Mouse (Mus musculus): ENCODE measurements around the gene Iqgap2. TPM values are rescaled to one million over a fixed set of nuclear protein-coding genes. Genes with fewer than 3 reads are reported as not detected.

Gene Iqgap2
- polyA plus RNA-seq, 1 experiment: 15.5 TPM

DNA sequence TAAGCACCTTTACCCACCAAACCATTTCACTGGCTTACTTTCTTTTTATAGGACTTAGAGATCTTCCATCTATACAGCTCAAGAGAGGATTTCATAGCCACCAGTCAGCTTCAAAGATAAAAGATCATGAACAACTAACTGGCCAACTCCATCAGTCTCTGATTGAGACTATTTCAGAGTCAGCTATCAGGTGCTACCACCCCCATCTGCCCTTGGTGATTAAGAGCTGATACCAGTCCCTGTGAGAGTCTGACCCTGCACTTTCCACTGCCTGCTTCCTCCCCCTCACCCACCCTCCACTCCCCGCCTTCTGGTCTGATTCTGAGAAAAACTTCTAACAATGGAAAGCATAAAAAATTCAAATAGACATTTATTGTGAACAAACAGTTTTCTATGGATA lies 203.1 kb downstream of the Iqgap2 start:
- Histone ChIP-seq H3K4me3 (replicated peaks; ENCODE audit: control insufficient read depth, low read depth, low read length) (no peak overlapping the region), H3K27ac (ENCODE audit: control insufficient read depth, insufficient read depth, low read depth, low read length, poor library complexity) (no peak overlapping the region), H3K4me1 (ENCODE audit: control insufficient read depth, insufficient read depth, low read length) (peaks cover 6% of the 10 kb centered on the region)
- WGBS: 56% methylated on average over 1 of the region's 1 CpGs
- TF ChIP-seq CTCF (IDR thresholded peaks at IDR 0.05; ENCODE audit: control insufficient read depth, insufficient read depth, low read length) (no peak), POLR2A (IDR thresholded peaks at IDR 0.05; ENCODE audit: borderline replicate concordance, control insufficient read depth, low read depth, low read length) (no peak)

GRCm38 (mm10) chr13:95685736-95686135 lies 206.0 kb downstream of the Iqgap2 start:
- no peak for TF ChIP-seq CTCF (IDR thresholded peaks at IDR 0.05; ENCODE audit: control insufficient read depth, insufficient read depth, low read length)
- TF ChIP-seq POLR2A (IDR thresholded peaks at IDR 0.05; ENCODE audit: borderline replicate concordance, control insufficient read depth, low read depth, low read length): no peak
- 9% methylated on average over 5 of the region's 5 CpGs for WGBS
- Histone ChIP-seq H3K4me1 (ENCODE audit: control insufficient read depth, insufficient read depth, low read length) (peaks cover 6% of the 10 kb centered on the region), H3K27ac (ENCODE audit: control insufficient read depth, insufficient read depth, low read depth, low read length, poor library complexity) (no peak overlapping the region; the same call in 1 of the 2 replicates), H3K4me3 (replicated peaks; ENCODE audit: control insufficient read depth, low read depth, low read length) (no peak overlapping the region)

DNA sequence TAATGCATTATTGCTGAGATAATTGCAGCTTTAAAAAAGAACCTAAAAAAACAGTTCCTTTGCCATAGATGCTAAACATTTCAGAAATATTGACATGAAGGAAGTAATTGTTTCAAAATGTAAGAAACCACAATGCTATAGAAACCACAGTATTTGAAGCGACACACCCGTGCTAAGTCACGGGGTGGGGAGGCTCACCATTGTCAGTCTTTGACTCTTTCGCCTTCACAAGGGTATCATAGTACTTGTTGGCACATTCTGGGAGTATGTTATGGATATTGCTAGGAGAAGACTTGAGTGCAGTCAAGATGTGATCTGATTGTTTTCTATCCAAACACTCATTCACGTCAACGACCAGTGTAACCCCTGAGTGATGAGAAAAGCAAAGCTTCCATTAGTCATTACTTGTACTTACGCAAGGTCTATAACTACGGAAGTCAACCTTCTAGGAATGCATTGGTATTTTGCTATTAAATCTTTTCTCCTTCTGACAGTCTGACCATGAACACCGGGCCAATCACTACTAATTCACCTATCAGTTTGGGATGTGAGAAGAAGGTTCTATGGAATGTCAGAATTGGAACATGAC lies 207.0 kb downstream of the Iqgap2 start:
- Histone ChIP-seq H3K4me1 (ENCODE audit: control insufficient read depth, insufficient read depth, low read length) (peaks cover 8% of the 10 kb centered on the region), H3K4me3 (replicated peaks; ENCODE audit: control insufficient read depth, low read depth, low read length) (no peak overlapping the region), H3K27ac (ENCODE audit: control insufficient read depth, insufficient read depth, low read depth, low read length, poor library complexity) (peak overlapping the region; percentile 41; the same call in 1 of the 2 replicates)
- TF ChIP-seq POLR2A (IDR thresholded peaks at IDR 0.05; ENCODE audit: borderline replicate concordance, control insufficient read depth, low read depth, low read length) (no peak), CTCF (IDR thresholded peaks at IDR 0.05; ENCODE audit: control insufficient read depth, insufficient read depth, low read length) (no peak)
- 42% methylated on average over 9 of the region's 9 CpGs for WGBS

GRCm38 (mm10) chr13:95679491-95679941 lies 212.2 kb downstream of the Iqgap2 start:
- Histone ChIP-seq H3K4me3 (replicated peaks; ENCODE audit: control insufficient read depth, low read depth, low read length) (no peak overlapping the region), H3K27ac (ENCODE audit: control insufficient read depth, insufficient read depth, low read depth, low read length, poor library complexity) (peak overlapping the region; percentile 78), H3K4me1 (ENCODE audit: control insufficient read depth, insufficient read depth, low read length) (peaks cover 5% of the 10 kb centered on the region)
- 65% methylated on average over 4 of the region's 4 CpGs for WGBS
- TF ChIP-seq POLR2A (IDR thresholded peaks at IDR 0.05; ENCODE audit: borderline replicate concordance, control insufficient read depth, low read depth, low read length): no peak
- no peak for TF ChIP-seq CTCF (IDR thresholded peaks at IDR 0.05; ENCODE audit: control insufficient read depth, insufficient read depth, low read length)

GRCm38 (mm10) chr13:95679078-95679477 lies 212.6 kb downstream of the Iqgap2 start:
- TF ChIP-seq CTCF (IDR thresholded peaks at IDR 0.05; ENCODE audit: control insufficient read depth, insufficient read depth, low read length) (no peak), POLR2A (IDR thresholded peaks at IDR 0.05; ENCODE audit: borderline replicate concordance, control insufficient read depth, low read depth, low read length) (no peak)
- Histone ChIP-seq H3K4me3 (replicated peaks; ENCODE audit: control insufficient read depth, low read depth, low read length) (no peak overlapping the region), H3K27ac (ENCODE audit: control insufficient read depth, insufficient read depth, low read depth, low read length, poor library complexity) (peak overlapping the region; percentile 23; the same call in 1 of the 2 replicates), H3K4me1 (ENCODE audit: control insufficient read depth, insufficient read depth, low read length) (peaks cover 4% of the 10 kb centered on the region)
- 74% methylated on average over 5 of the region's 5 CpGs for WGBS

DNA sequence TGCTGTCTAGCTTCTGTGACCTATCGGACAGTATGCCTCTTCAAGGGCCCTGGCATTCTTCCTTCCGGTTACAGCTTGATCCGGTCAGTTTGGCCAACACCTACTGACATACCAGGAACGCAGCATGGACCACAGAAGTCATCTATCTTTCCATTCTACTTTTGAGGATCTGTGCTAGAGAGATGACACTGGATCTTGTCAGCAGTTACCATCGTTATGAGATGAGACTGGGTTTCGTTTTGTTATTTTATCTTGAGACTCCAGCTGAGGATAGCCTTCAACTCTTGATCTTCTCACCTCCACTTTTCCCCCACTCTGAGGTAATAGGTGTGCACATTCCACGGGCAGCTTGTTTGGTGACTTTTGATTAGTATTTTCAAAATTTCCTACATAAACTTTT lies 219.3 kb downstream of the Iqgap2 start:
- WGBS: 68% methylated on average over 7 of the region's 7 CpGs
- TF ChIP-seq POLR2A (IDR thresholded peaks at IDR 0.05; ENCODE audit: borderline replicate concordance, control insufficient read depth, low read depth, low read length) (no peak), CTCF (IDR thresholded peaks at IDR 0.05; ENCODE audit: control insufficient read depth, insufficient read depth, low read length) (no peak)
- Histone ChIP-seq H3K4me3 (replicated peaks; ENCODE audit: control insufficient read depth, low read depth, low read length) (peak overlapping the region; percentile 38), H3K4me1 (ENCODE audit: control insufficient read depth, insufficient read depth, low read length) (no peaks in the 10 kb centered on the region), H3K27ac (ENCODE audit: control insufficient read depth, insufficient read depth, low read depth, low read length, poor library complexity) (peak overlapping the region; percentile 52)

DNA sequence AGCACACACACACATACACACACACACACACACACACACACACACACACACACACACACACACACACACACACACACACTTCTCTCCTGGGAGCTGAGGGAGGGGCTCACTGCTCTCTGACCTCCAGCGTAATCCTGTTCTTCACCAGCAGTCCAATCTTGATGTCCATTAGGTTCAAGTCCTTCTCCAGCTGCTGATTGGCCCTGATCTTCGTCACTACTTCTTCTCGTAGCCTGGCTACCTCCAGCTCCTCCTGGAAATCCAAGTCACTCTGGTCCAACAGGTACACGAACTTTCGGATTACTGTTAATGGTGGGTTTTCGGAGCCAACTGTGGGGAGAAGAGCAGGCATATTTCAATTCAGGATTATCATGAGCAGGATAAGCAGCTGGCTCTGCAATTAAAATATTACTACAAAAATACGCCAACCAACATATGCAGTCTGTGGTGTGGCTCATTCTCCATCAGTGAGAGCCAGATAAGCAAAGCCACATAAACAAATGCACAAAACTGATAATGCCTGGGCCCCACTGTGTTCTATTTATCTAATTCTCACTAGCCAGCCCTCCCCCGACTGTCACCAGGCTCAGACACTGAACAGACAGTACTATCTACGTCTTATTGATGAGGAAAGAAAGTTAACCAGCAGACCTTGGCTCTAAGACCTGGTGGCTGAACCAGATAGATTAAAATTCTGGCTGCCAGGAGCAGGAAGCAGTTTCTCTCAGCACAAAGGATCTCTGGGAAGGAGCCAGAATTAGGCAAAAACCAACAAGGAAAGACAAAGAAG lies 220.4 kb downstream of the Iqgap2 start:
- peak overlapping the region; percentile 92 for H3K27ac ChIP-seq (ENCODE audit: control insufficient read depth, insufficient read depth, low read depth, low read length, poor library complexity)
- 65% methylated on average over 9 of the region's 9 CpGs for WGBS
- no peaks in the 10 kb centered on the region for H3K4me1 ChIP-seq (ENCODE audit: control insufficient read depth, insufficient read depth, low read length)
- H3K4me3 ChIP-seq (replicated peaks; ENCODE audit: control insufficient read depth, low read depth, low read length): peak overlapping the region; percentile 57
- no peak for TF ChIP-seq CTCF (IDR thresholded peaks at IDR 0.05; ENCODE audit: control insufficient read depth, insufficient read depth, low read length)

DNA sequence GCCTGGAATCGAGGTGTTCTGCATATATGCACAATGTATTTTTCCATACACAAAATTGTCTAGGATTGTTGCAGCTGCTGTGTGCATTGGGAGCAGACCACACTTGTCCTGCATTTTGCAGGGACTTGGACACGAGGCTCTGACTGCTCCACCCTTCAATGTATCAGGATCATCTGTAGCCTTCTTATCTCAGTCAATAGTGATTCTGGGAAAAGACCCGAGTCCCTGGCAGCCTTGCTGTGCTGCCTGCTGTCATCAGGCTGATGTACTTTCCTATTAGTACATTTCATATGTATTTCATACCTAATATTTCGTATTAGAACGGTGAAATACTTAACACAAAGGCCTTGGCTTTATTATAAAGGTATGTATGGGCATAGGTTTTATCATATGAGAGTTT lies 221.2 kb downstream of the Iqgap2 start:
- Histone ChIP-seq H3K4me3 (replicated peaks; ENCODE audit: control insufficient read depth, low read depth, low read length) (peak overlapping the region; percentile 27), H3K4me1 (ENCODE audit: control insufficient read depth, insufficient read depth, low read length) (no peaks in the 10 kb centered on the region), H3K27ac (ENCODE audit: control insufficient read depth, insufficient read depth, low read depth, low read length, poor library complexity) (peak overlapping the region; percentile 14; the same call in 1 of the 2 replicates)
- TF ChIP-seq CTCF (IDR thresholded peaks at IDR 0.05; ENCODE audit: control insufficient read depth, insufficient read depth, low read length): no peak
- no peak for TF ChIP-seq POLR2A (IDR thresholded peaks at IDR 0.05; ENCODE audit: borderline replicate concordance, control insufficient read depth, low read depth, low read length)
- 81% methylated on average over 5 of the region's 5 CpGs for WGBS

Measured in bone marrow, adult 2 months (tissue).